Mouse (Mus musculus) CH12.LX (cell line): ENCODE measurements at regions not wholly inside any gene's neighbourhood (a gene's known extent, or its start where the extent isn't known, plus 50 kb on each side); places are given as distances from the start of the nearest gene placed in this dataset.

Experiments
- DNase-seq: peaks from one replicate; pipeline ENCODE4 v3.0.0-alpha.2; 2013; ENCODE audit errors: extremely low read depth
- H3K27ac ChIP-seq: 2 replicates; pipeline ENCODE4 v1.5.1; 2012; ENCODE audit warnings: low read depth, mild to moderate bottlenecking, control low read depth, moderate library complexity; ENCODE audit not compliant: insufficient read depth
- H3K27me3 ChIP-seq: replicated peaks from 2 replicates; pipeline ENCODE3; 2012; ENCODE audit warnings: inconsistent platforms
- H3K36me3 ChIP-seq, 2 experiments: replicated peaks in 1 of 2; 2 replicates each; pipeline versions ENCODE3 to v1.6.1; 2012; ENCODE audit warnings: inconsistent platforms in 1 of 2, low read length in 1 of 2, mild to moderate bottlenecking in 1 of 2, mixed read lengths in 1 of 2, moderate library complexity in 1 of 2; ENCODE audit not compliant: control insufficient read depth in 1 of 2, insufficient read depth in 1 of 2
- H3K4me1 ChIP-seq, 2 experiments: 2 replicates each; pipeline ENCODE4 v1.6.1; 2012; ENCODE audit warnings: inconsistent platforms in 1 of 2, moderate library complexity in 1 of 2; ENCODE audit not compliant: insufficient read depth in 2 of 2, control insufficient read depth in 1 of 2
- H3K4me2 ChIP-seq: 2 replicates; pipeline ENCODE4 v1.6.1; 2012; ENCODE audit warnings: low read depth, mild to moderate bottlenecking, control low read depth; ENCODE audit not compliant: poor library complexity, insufficient read depth, severe bottlenecking
- H3K4me3 ChIP-seq, 3 experiments: fragments of 150-350 bp in 1 of 3; sonication (generic) in 1 of 3; replicated peaks in 1 of 3; 2 replicates each; pipeline versions ENCODE3 to v1.5.1; 2011 to 2012; ENCODE audit warnings: low read depth in 2 of 3, low read length in 2 of 3, mild to moderate bottlenecking in 2 of 3, moderate library complexity in 2 of 3, control low read depth in 1 of 3, improper control_type of control experiment in 1 of 3, inconsistent platforms in 1 of 3, mixed read lengths in 1 of 3; ENCODE audit not compliant: poor library complexity in 1 of 3
- H3K79me2 ChIP-seq: replicated peaks from 2 replicates; pipeline ENCODE4 v1.6.1; 2012; ENCODE audit warnings: mild to moderate bottlenecking, moderate library complexity; ENCODE audit not compliant: control insufficient read depth, poor library complexity, insufficient read depth, severe bottlenecking; ENCODE audit errors: extremely low read depth
- H3K9ac ChIP-seq: 2 replicates; pipeline ENCODE4 v1.6.1; 2012; ENCODE audit warnings: low read depth, mild to moderate bottlenecking, control low read depth, moderate library complexity; ENCODE audit not compliant: insufficient read depth
- H3K9me3 ChIP-seq: replicated peaks from 2 replicates; pipeline ENCODE3; 2012; ENCODE audit warnings: low read length, inconsistent platforms, mixed read lengths
- E2F4 ChIP-seq: IDR thresholded peaks from 2 replicates; pipeline ENCODE4 v1.6.1; 2011; ENCODE audit warnings: low read depth, low read length, improper control_type of control experiment; ENCODE audit not compliant: insufficient replicate concordance
- EP300 ChIP-seq: IDR thresholded peaks from 2 replicates; pipeline ENCODE4 v1.6.1; 2011; ENCODE audit warnings: low read length, improper control_type of control experiment
- ETS1 ChIP-seq: conservative IDR thresholded peaks from 2 replicates; pipeline ENCODE4 v1.6.1; 2012; ENCODE audit warnings: low read depth, mild to moderate bottlenecking, inconsistent platforms, low read length, improper control_type of control experiment, moderate library complexity
- GABPA ChIP-seq: IDR thresholded peaks from 2 replicates; pipeline ENCODE4 v1.6.1; 2012; ENCODE audit warnings: low read depth, low read length, improper control_type of control experiment, inconsistent platforms; ENCODE audit not compliant: insufficient replicate concordance
- IRF4 ChIP-seq: IDR thresholded peaks from 2 replicates; pipeline ENCODE4 v1.6.1; 2014; ENCODE audit warnings: low read depth, mild to moderate bottlenecking, inconsistent platforms, low read length, improper control_type of control experiment
- JUN ChIP-seq: IDR thresholded peaks from 2 replicates; pipeline ENCODE4 v1.6.1; 2011; ENCODE audit warnings: low read depth, mild to moderate bottlenecking, low read length, improper control_type of control experiment, moderate library complexity; ENCODE audit not compliant: insufficient read depth
- JUND ChIP-seq: conservative IDR thresholded peaks from 2 replicates; pipeline ENCODE4 v1.6.1; 2011; ENCODE audit warnings: low read depth, low read length, improper control_type of control experiment
- MAFK ChIP-seq: IDR thresholded peaks from 2 replicates; pipeline ENCODE4 v1.6.1; 2011; ENCODE audit warnings: low read length, improper control_type of control experiment; ENCODE audit not compliant: insufficient replicate concordance
- MAX ChIP-seq: IDR thresholded peaks from 2 replicates; pipeline ENCODE4 v1.6.1; 2011; ENCODE audit warnings: low read length, improper control_type of control experiment
- MEF2A ChIP-seq: IDR thresholded peaks from 2 replicates; pipeline ENCODE4 v1.6.1; 2014; ENCODE audit warnings: low read depth, mild to moderate bottlenecking, inconsistent platforms, low read length, improper control_type of control experiment, borderline replicate concordance
- MXI1 ChIP-seq: IDR thresholded peaks from 2 replicates; pipeline ENCODE4 v1.6.1; 2011; ENCODE audit warnings: mild to moderate bottlenecking, low read depth, low read length, improper control_type of control experiment
- NELFE ChIP-seq: IDR thresholded peaks from 2 replicates; pipeline ENCODE4 v1.6.1; 2011; ENCODE audit warnings: low read depth, low read length, improper control_type of control experiment
- NRF1 ChIP-seq: IDR thresholded peaks from 2 replicates; pipeline ENCODE4 v1.6.1; 2014; ENCODE audit warnings: low read depth, mild to moderate bottlenecking, inconsistent platforms, low read length, improper control_type of control experiment, moderate library complexity
- PAX5 ChIP-seq: IDR thresholded peaks from 2 replicates; pipeline ENCODE4 v1.6.1; 2012; ENCODE audit warnings: low read length, inconsistent platforms, mixed read lengths
- POLR2A ChIP-seq: IDR thresholded peaks from 2 replicates; pipeline ENCODE4 v1.6.1; 2011; ENCODE audit warnings: low read depth, mild to moderate bottlenecking, improper control_type of control experiment, low read length
- RAD21 ChIP-seq: IDR thresholded peaks from 2 replicates; pipeline ENCODE4 v1.6.1; 2011; ENCODE audit warnings: low read depth, mild to moderate bottlenecking, low read length, improper control_type of control experiment, moderate library complexity
- SIN3A ChIP-seq: IDR thresholded peaks from 2 replicates; pipeline ENCODE4 v1.6.1; 2012; ENCODE audit warnings: low read length, improper control_type of control experiment, inconsistent platforms
- TCF12 ChIP-seq: IDR thresholded peaks from 2 replicates; pipeline ENCODE4 v1.6.1; 2014; ENCODE audit warnings: low read depth, mild to moderate bottlenecking, inconsistent platforms, low read length, improper control_type of control experiment
- USF2 ChIP-seq: conservative IDR thresholded peaks from 2 replicates; pipeline ENCODE4 v1.6.1; 2011; ENCODE audit warnings: low read depth, low read length, improper control_type of control experiment
- ZNF384 ChIP-seq: IDR thresholded peaks from 2 replicates; pipeline ENCODE4 v1.6.1; 2012; ENCODE audit warnings: low read depth, low read length, improper control_type of control experiment, inconsistent platforms
- dilution Hi-C: fragments of 300-500 bp; cut with MboI; formaldehyde crosslinking; loops from 2 replicates; pipeline ENCODE4 v1.14.3; 2020; ENCODE audit warnings: low sequenced_read_pairs; ENCODE audit not compliant: extremely low pct_unique_long_range_greater_than_20kb, extremely low pct_ligation_motif_present
- in situ Hi-C: fragments of 300-500 bp; cut with MboI; formaldehyde crosslinking; loops from 3 replicates; pipeline ENCODE4 v1.14.3; 2019; ENCODE audit warnings: low sequenced_read_pairs, low pct_ligation_motif_present, low pct_unique_long_range_greater_than_20kb, mixed read lengths

DNA sequence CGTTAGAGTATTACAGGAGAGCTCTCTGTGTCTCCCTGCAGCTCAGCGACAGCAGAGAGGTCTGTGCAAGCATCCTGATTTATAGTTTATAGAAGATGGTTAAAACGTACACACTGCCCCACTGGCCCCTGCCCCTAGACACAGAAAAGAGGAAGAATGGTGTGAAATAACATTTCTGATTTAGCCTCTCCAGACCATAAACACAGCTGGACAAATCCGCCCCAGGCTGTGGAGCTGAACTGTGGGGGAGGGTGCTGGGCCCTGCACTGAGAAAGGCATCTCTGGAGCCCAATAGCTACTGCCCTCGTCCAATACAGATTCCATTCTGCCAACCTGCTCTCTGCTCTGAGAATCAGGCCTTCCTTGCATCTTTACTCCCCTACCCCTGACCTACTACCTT is 112.4 kb downstream of the Cct6b start:
- no peak overlapping the region for H3K4me3 ChIP-seq
- no peaks in the 10 kb centered on the region for H3K4me1 ChIP-seq
- no peaks in the 10 kb centered on the region for H3K36me3 ChIP-seq
- no peak overlapping the region for H3K4me2 ChIP-seq
- H3K9ac ChIP-seq, result no peak overlapping the region
- H3K9me3 ChIP-seq, result no peaks in the 10 kb centered on the region
- no peak for DNase-seq
- H3K27me3 ChIP-seq, result peaks cover 96% of the 10 kb centered on the region
- no peak overlapping the region for H3K27ac ChIP-seq
- no peak for TF ChIP-seq USF2
- TF ChIP-seq E2F4, result no peak
- no peak for TF ChIP-seq NELFE
- TF ChIP-seq RAD21, result no peak
- TF ChIP-seq MXI1, result no peak
- TF ChIP-seq PAX5, result no peak
- no peak for TF ChIP-seq NRF1
- no peak for TF ChIP-seq TCF12
- no peak for TF ChIP-seq ZNF384
- TF ChIP-seq JUND, result no peak
- no peak for TF ChIP-seq SIN3A
- TF ChIP-seq IRF4, result no peak
- TF ChIP-seq MEF2A, result no peak
- no peak for TF ChIP-seq EP300
- TF ChIP-seq, all 38 proteins: peak for 0
- no peaks in the 10 kb centered on the region for H3K79me2 ChIP-seq
- dilution Hi-C loops, result no loop called here
- in situ Hi-C loops, result no loop called here

DNA sequence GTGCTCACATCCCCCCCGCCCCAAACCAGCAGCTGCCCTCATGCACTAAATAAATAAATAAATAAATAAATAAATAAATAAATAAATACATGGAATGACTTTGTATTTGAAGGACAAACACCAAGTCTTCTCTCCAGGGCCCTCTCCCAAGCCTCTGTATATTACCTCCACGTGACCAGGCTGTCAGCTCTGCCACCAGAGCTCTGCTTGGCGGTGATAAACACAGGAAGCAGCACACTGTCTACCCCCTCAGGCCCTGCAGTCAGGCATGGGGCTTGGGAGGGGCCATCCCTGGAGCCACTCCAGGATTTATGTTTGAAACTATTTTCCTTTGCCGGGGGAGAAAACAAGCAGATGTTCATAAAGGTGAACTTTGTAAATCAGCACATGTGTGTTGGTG is 125.6 kb downstream of the Cct6b start:
- no peak for DNase-seq
- dilution Hi-C loops, result no loop called here

More for the DNA sequence above, 125.6 kb downstream of the Cct6b start:
- Histone ChIP-seq H3K9ac (no peak overlapping the region), H3K79me2 (no peaks in the 10 kb centered on the region), H3K4me3 (no peak overlapping the region), H3K27me3 (peaks cover 91% of the 10 kb centered on the region), H3K9me3 (peaks cover 9% of the 10 kb centered on the region), H3K27ac (no peak overlapping the region), H3K4me2 (no peak overlapping the region), H3K4me1 (no peaks in the 10 kb centered on the region), H3K36me3 (no peaks in the 10 kb centered on the region)
- in situ Hi-C loops, result no loop called here
- TF ChIP-seq POLR2A (no peak), E2F4 (no peak), GABPA (no peak), MAFK (no peak), NRF1 (no peak), MEF2A (no peak), IRF4 (no peak), ETS1 (no peak), JUN (no peak), MAX (no peak), TCF12 (no peak)
